Mouse (Mus musculus): ENCODE measurements around the gene RPS10-NUDT3.

GRCm38 (mm10) chr17:27587252-27587651 is 47.8 kb downstream of the RPS10-NUDT3 start:
- TF ChIP-seq POLR2A (IDR thresholded peaks at IDR 0.05; ENCODE audit: borderline replicate concordance, extremely low read depth, insufficient read depth, insufficient read length, poor library complexity, severe bottlenecking) (no peak), CTCF (IDR thresholded peaks at IDR 0.05; ENCODE audit: borderline replicate concordance, extremely low read depth, insufficient read depth, insufficient read length) (no peak)
